Mouse (Mus musculus): ENCODE data around the gene Nudt6. TPM values are rescaled to one million over a fixed set of nuclear protein-coding genes. Genes with fewer than 3 reads are reported as not detected.

Nudt6 gene
- polyA plus RNA-seq, 1 experiment from 2014 or later: 4.6 TPM

- no peak overlapping the region for H3K4me2 ChIP-seq
Measured at GRCm38 (mm10) chr3:37413446-37413845, 6.6 kb downstream of the Nudt6 start.

GRCm38 (mm10) chr3:37407598-37407997 is 12.4 kb downstream of the Nudt6 start:
- Histone ChIP-seq H3K4me1 (ENCODE audit: insufficient read depth) (no peaks in the 10 kb centered on the region), H3K4me2 (no peak overlapping the region), H3K27ac (ENCODE audit: low read depth) (no peak overlapping the region), H3K9me3 (ENCODE audit: low read depth, low read length) (no peaks in the 10 kb centered on the region), H3K36me3 (ENCODE audit: insufficient read depth) (0 out of 2 replicates have a peak, but pooled peaks cover 5% of the 10 kb centered on the region), H3K4me3 (ENCODE audit: low read depth, low read length) (no peak overlapping the region), H3K27me3 (ENCODE audit: insufficient read depth, low read length) (no peaks in the 10 kb centered on the region), H3K9ac (no peak overlapping the region)
- DNase-seq (peak; percentile 63), ATAC-seq (ENCODE audit: insufficient read depth) (no peak)
- TF ChIP-seq CTCF (IDR thresholded peaks at IDR 0.05; ENCODE audit: low read depth): no peak

More at GRCm38 (mm10) chr3:37413446-37413845, 6.6 kb downstream of the Nudt6 start:
- Histone ChIP-seq H3K27me3 (ENCODE audit: insufficient read depth, low read length) (no peaks in the 10 kb centered on the region), H3K9ac (no peak overlapping the region), H3K4me3 (ENCODE audit: low read depth, low read length) (no peak overlapping the region), H3K4me1 (ENCODE audit: insufficient read depth) (no peaks in the 10 kb centered on the region), H3K9me3 (ENCODE audit: low read depth, low read length) (no peaks in the 10 kb centered on the region), H3K27ac (ENCODE audit: low read depth) (no peak overlapping the region), H3K36me3 (ENCODE audit: insufficient read depth) (no peaks in the 10 kb centered on the region)
- TF ChIP-seq CTCF (IDR thresholded peaks at IDR 0.05; ENCODE audit: low read depth): no peak
- DNase-seq: no peak
- ATAC-seq (ENCODE audit: insufficient read depth): no peak
- 66% methylated on average over 3 of the region's 3 CpGs for WGBS

GRCm38 (mm10) chr3:37401729-37402610 is 18.0 kb downstream of the Nudt6 start:
- Histone ChIP-seq H3K36me3 (ENCODE audit: insufficient read depth) (0 out of 2 replicates have a peak, but pooled peaks cover 5% of the 10 kb centered on the region), H3K27ac (ENCODE audit: low read depth) (peak overlapping the region; percentile 76), H3K4me1 (ENCODE audit: insufficient read depth) (no peaks in the 10 kb centered on the region), H3K4me3 (ENCODE audit: low read depth, low read length) (no peak overlapping the region), H3K9me3 (ENCODE audit: low read depth, low read length) (no peaks in the 10 kb centered on the region), H3K4me2 (no peak overlapping the region), H3K27me3 (ENCODE audit: insufficient read depth, low read length) (no peaks in the 10 kb centered on the region), H3K9ac (no peak overlapping the region)
- ATAC-seq (ENCODE audit: insufficient read depth) (no peak), DNase-seq (peak; percentile 45)
- WGBS: 64% methylated on average over 11 of the region's 11 CpGs
- TF ChIP-seq CTCF (IDR thresholded peaks at IDR 0.05; ENCODE audit: low read depth): no peak

GRCm38 (mm10) chr3:37398661-37399395 is 21.2 kb downstream of the Nudt6 start:
- no peaks in the 10 kb centered on the region for H3K4me1 ChIP-seq (ENCODE audit: insufficient read depth)
- ATAC-seq (ENCODE audit: insufficient read depth) (peak; percentile 94), DNase-seq (peak; percentile 83)
- peak overlapping the region; percentile 55 for H3K27ac ChIP-seq (ENCODE audit: low read depth)
- no peak for TF ChIP-seq CTCF (IDR thresholded peaks at IDR 0.05; ENCODE audit: low read depth)
- no peaks in the 10 kb centered on the region for H3K27me3 ChIP-seq (ENCODE audit: insufficient read depth, low read length)
- H3K9ac ChIP-seq: no peak overlapping the region
- H3K4me2 ChIP-seq: no peak overlapping the region
- no peaks in the 10 kb centered on the region for H3K9me3 ChIP-seq (ENCODE audit: low read depth, low read length)
- no peak overlapping the region for H3K4me3 ChIP-seq (ENCODE audit: low read depth, low read length)
- H3K36me3 ChIP-seq (ENCODE audit: insufficient read depth): no peaks in the 10 kb centered on the region
- WGBS: 53% methylated on average over 7 of the region's 7 CpGs

- no peaks in the 10 kb centered on the region for H3K4me1 ChIP-seq (ENCODE audit: insufficient read depth)
- no peaks in the 10 kb centered on the region for H3K9me3 ChIP-seq (ENCODE audit: low read depth, low read length)
- no peak overlapping the region for H3K9ac ChIP-seq
- no peak for DNase-seq
- H3K27ac ChIP-seq (ENCODE audit: low read depth): no peak overlapping the region
- ATAC-seq (ENCODE audit: insufficient read depth): no peak
- H3K4me3 ChIP-seq (ENCODE audit: low read depth, low read length): no peak overlapping the region
- 75% methylated on average over 3 of the region's 3 CpGs for WGBS
- H3K36me3 ChIP-seq (ENCODE audit: insufficient read depth): no peaks in the 10 kb centered on the region
- no peak overlapping the region for H3K4me2 ChIP-seq
- H3K27me3 ChIP-seq (ENCODE audit: insufficient read depth, low read length): no peaks in the 10 kb centered on the region
- TF ChIP-seq CTCF (IDR thresholded peaks at IDR 0.05; ENCODE audit: low read depth): no peak
Measured at GRCm38 (mm10) chr3:37397646-37398045, 22.4 kb downstream of the Nudt6 start.

- ATAC-seq (ENCODE audit: insufficient read depth) (no peak), DNase-seq (no peak)
- Histone ChIP-seq H3K4me2 (no peak overlapping the region), H3K27me3 (ENCODE audit: insufficient read depth, low read length) (no peaks in the 10 kb centered on the region), H3K4me1 (ENCODE audit: insufficient read depth) (no peaks in the 10 kb centered on the region), H3K9me3 (ENCODE audit: low read depth, low read length) (no peaks in the 10 kb centered on the region), H3K4me3 (ENCODE audit: low read depth, low read length) (no peak overlapping the region), H3K36me3 (ENCODE audit: insufficient read depth) (no peaks in the 10 kb centered on the region), H3K27ac (ENCODE audit: low read depth) (no peak overlapping the region), H3K9ac (no peak overlapping the region)
- no peak for TF ChIP-seq CTCF (IDR thresholded peaks at IDR 0.05; ENCODE audit: low read depth)
- WGBS: 85% methylated on average over 5 of the region's 5 CpGs
Measured at GRCm38 (mm10) chr3:37396930-37397608, 22.9 kb downstream of the Nudt6 start.
